Mouse (Mus musculus) layer of hippocampus, adult 2 months (tissue): ENCODE measurements at regions not wholly inside any gene's neighbourhood (a gene's known extent, or its start where the extent isn't known, plus 50 kb on each side); places are given as distances from the start of the nearest gene placed in this dataset.

Experiments
- DNase-seq, 2 experiments: peaks; one replicate each; pipeline ENCODE4 v3.0.0; 2022; ENCODE audit warnings: low spot score in 2 of 2
- H3K27ac ChIP-seq: fragments of 200-600 bp; 2 replicates; pipeline ENCODE4 v1.8.1; 2022
- H3K4me3 ChIP-seq: fragments of 200-600 bp; 2 replicates; pipeline ENCODE4 v1.8.1; 2022; ENCODE audit warnings: mild to moderate bottlenecking
- CTCF ChIP-seq: fragments of 200-600 bp; conservative IDR thresholded peaks from 2 replicates; pipeline ENCODE4 v1.8.1; 2022; ENCODE audit warnings: antibody characterized with exemption, mild to moderate bottlenecking, moderate library complexity

DNA sequence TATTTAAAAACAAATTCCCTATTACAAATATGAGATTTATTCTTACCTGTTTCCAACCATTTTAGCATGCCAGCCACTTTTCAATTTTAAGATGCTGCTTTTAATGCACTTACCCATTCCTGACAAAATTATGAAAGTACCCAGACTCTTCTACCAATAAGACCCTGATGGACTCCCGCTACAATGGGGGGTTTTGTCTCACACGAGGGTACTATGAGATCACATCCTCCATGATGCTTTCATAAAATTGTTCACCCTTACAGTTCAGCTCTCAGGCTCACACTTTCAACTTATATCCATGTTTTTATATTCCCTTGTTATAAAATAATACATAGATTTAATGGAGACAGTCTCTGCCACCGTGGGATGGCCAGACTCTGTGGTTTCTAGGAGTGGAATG lies 68.1 kb upstream of the Adamts18 start:
- no peak overlapping the region for H3K4me3 ChIP-seq
- no peak for DNase-seq
- TF ChIP-seq CTCF = no peak
- H3K27ac ChIP-seq = no peak overlapping the region

DNA sequence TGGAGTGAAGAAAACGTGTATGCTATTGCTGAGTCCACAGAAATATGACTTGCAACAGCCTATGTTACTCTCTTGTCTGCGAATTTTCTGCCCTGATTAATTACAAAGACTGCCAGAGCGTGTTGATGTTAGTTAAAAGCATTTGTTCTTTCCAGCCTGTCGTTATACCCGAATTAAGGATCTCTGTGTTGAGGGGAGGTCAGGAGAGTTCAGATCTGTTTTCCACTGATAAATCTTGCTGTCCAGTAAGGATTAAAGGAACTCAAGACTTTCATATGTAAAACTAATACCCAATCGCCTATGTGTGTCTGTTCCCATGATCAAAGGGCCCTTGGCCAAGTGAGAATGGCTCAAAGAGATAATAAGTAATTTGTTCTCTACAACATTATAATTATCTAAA lies 68.7 kb upstream of the Adamts18 start:
- Histone ChIP-seq H3K4me3 (no peak overlapping the region), H3K27ac (no peak overlapping the region)
- TF ChIP-seq CTCF = no peak
- no peak for DNase-seq

DNA sequence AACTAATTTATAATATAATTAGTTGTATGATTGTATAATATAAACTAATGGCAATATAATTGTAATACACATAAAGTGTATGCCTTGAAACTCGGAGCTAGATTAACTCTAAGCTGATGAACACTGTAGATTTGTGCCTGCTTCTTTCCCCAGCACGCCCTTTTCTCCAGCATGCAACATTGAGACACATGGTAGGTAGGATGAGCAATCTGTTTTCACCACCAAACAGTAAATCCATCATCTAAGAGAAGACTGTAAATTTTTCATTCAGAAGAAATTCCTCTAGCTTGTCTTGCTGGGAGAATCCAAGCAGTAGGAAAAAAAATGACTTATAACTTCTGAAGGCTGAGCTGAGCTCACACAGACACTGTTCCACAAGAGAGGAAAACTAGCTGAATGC lies 71.8 kb upstream of the Adamts18 start:
- peak; percentile 35 to 60 for DNase-seq
- Histone ChIP-seq H3K27ac (no peak overlapping the region), H3K4me3 (no peak overlapping the region)
- TF ChIP-seq CTCF = no peak

DNA sequence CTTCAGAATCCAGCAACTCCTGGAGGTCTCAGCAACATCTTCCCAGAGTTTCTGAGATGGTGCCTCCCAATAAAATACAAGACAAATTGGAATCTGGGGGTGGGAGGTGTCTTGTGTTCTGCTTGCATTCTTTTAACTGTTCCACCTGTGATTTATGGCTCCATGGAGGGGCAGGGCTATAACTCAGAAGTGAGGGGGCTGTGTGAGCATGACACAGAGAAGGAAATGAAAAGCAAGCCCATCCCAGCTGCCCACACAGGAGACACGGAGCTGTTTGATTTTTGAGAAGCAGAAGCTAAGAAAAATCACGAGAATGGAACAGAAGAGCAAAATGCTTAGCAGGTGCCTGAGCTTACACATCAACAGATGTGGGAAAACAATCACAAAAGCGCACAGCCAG lies 74.8 kb upstream of the Adamts18 start:
- no peak for TF ChIP-seq CTCF
- Histone ChIP-seq H3K4me3 (no peak overlapping the region), H3K27ac (no peak overlapping the region)
- DNase-seq = no peak

DNA sequence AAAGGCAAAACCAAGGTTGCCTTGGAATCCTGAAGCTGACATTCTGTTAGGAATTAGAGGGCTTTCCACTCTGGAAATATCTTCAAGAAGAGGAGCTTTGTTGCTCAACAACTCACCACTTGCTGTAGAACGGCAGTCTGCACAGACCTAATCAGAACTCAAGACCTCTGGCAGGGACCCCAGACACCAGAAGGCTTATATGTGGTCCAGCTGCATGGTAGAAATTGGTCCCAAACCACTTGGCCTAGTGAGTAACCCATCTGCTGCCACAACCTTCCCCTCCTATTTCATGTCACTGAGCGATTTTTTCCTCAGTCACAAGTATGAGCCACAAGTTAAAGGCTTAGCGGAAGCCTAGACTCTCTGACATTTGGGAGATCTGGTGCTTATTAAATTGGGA lies 105.2 kb upstream of the Adamts18 start:
- H3K4me3 ChIP-seq = no peak overlapping the region
- H3K27ac ChIP-seq = no peak overlapping the region
- no peak for TF ChIP-seq CTCF
- no peak for DNase-seq

DNA sequence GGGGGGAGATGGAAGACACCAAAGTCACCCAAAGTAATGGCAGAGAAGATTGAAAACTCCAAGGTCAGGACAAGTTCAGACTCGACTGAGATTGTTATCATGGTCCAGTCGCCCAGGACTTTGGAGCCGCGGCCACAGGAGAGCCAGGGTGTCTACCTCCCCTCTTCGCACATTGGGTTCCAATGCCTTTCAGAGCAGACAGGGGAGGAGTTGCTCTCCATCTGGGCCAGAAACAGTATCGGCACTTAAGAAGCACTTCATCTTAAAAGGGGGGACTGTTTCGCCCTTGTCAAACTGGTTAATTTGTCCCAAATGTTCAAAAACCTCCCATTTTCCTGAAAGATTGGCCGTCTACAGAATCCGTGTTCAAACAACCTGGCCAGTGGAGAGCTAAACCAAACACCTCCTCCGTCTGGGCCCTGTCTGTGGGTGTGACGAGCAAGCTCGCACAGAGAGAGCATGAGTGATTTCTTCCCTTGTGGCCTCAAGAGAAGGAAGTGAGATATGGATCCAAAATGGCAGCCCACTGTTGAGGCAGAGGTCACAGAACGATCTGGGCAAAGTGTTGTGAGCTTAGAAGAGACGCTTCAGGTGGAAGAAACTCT lies 108.0 kb upstream of the Adamts18 start:
- DNase-seq = no peak
- TF ChIP-seq CTCF = no peak

DNA sequence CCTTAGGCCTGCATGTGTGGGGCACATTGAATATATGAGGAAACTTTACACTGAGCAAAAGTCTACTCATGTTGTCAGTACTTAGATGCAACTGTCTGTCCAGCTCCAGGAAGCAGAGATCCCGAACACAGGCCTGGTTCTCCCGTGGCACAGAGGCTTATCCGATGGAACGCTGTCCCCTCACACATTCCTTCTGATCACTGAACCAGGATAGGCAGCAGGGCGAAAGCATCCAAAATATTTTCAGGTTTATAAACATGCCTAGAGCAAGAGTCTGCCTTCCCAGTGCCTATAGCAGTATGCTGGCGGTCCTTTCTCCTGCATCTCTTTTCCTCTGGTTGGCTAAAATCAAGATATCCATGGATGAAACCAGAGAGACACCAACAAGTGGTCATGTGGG lies 109.3 kb upstream of the Adamts18 start:
- TF ChIP-seq CTCF = no peak
- H3K27ac ChIP-seq = no peak overlapping the region
- DNase-seq = no peak
- H3K4me3 ChIP-seq = no peak overlapping the region

More for the DNA sequence above, 108.0 kb upstream of the Adamts18 start:
- Histone ChIP-seq H3K4me3 (no peak overlapping the region), H3K27ac (no peak overlapping the region)

DNA sequence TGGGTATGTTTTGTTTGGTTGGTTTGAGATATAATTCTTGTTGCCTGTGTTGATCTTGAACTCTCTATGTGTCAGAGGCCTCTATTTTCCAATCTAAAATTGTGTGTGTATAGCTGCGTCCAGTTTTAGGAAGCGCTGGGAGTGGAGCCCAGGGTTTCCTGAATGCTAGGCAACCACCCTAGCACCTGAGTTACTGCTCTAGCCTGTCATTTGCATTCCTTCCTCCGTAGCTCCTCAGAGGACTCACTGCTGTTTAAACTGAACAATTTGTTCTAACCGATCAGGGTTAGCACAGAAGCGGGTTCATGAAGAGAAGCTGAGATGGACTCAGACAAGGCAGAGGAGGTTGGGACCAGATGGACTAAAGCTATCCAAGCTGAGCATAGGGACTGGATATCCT lies 127.3 kb upstream of the Adamts18 start:
- H3K4me3 ChIP-seq = no peak overlapping the region
- no peak for TF ChIP-seq CTCF
- DNase-seq = no peak

DNA sequence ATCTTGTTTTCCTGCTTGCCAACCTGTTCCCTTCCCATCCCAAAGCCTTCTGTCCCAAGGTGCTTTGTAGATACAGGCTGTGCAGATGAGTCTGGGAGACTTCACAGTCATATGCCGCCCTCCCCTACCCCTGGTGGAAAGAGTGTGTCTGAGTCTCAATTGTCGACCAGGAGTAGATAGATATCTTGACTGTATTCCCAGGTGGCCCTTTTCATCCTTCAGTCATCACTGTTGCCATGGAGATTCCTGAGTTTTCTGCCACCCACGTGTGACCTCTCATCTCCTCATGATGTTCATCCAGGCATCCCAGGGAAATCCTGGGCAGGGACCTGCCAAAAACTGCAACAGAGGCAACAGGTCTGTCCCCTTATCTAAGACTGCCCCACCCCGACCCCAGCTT lies 128.1 kb upstream of the Adamts18 start:
- H3K4me3 ChIP-seq = no peak overlapping the region
- TF ChIP-seq CTCF = no peak
- no peak overlapping the region for H3K27ac ChIP-seq
- no peak for DNase-seq

More for the DNA sequence above, 127.3 kb upstream of the Adamts18 start:
- no peak overlapping the region for H3K27ac ChIP-seq

DNA sequence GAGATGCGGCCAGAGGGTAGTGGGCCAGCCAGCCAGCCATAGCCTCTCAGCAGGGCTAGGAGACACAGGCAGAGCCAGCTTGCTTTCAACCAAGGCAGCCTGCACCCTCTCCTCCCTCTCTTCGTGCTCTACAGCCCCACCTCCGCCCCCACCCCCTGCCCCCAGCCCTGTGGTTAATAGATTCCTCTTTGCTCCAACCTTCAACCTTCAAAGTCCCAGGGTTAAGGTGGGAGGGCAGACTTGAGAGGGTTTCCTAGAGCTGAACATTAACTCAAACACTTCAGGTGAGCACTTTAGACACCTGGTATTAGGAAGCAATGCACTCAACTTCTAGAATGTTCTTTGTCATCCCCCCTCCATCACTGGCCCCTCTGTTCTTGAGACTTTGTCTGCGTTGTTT lies 128.5 kb upstream of the Adamts18 start:
- H3K4me3 ChIP-seq = no peak overlapping the region
- no peak overlapping the region for H3K27ac ChIP-seq
- TF ChIP-seq CTCF = no peak
- no peak for DNase-seq

DNA sequence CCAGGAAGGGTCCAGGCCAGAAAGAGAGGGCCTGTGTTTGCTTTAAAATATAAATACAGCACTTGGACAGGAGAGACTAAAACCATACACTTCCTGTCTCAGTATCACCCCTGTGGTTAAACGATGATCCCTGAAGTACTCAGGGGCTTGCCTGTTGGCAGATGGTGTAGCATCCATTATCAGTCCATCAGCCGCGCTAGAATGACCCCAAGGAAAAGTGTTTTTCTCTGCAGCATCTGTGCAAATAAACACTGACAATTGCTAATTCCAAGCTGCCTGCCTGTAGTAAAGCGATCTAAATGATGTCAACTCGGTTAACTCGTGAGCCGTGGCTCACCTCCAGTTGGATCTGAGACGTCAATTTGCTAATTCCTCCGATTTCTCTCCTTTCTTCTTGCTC lies 130.4 kb upstream of the Adamts18 start:
- TF ChIP-seq CTCF = no peak
- DNase-seq = no peak
- Histone ChIP-seq H3K27ac (no peak overlapping the region), H3K4me3 (no peak overlapping the region)

DNA sequence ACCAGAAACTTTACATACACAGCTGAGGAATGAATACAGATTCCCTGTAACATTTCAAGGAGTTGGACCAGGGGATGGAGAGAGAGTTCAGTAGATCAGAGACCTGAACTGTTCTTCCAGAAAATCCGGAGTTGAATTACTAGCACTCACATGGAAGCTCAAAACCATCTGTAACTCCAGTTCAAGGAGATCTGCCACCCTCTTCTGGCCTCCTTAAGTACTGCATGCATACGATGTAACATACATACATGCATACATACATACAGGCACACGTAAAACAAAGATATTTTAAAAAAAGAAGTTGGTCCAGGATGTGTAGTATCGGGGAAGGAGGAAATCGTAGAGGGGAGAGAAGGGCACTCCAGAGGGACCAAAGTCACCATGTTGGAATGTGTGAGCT lies 131.3 kb upstream of the Adamts18 start:
- DNase-seq = no peak
- TF ChIP-seq CTCF = peak; percentile 63
- H3K27ac ChIP-seq = no peak overlapping the region
- H3K4me3 ChIP-seq = no peak overlapping the region

DNA sequence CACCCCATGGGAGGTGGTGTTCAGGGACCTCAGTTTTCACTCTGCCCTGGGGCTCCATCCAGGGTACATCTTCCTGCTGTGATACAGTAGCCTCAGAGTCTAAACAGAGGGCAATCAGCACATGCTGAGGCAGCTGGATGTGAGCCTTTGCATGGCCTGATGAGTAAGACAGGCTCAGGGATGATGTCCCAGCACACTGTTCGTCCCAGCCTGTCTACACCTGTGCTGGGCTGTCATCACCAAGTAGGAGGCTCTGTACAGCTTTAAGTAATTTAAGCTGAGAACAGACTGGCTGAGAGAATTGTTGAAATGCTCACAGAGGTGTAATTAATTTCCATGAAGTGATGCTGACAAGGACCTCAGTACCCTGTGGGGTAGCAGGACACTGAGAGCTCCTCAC lies 132.8 kb upstream of the Adamts18 start:
- DNase-seq = no peak
- Histone ChIP-seq H3K27ac (no peak overlapping the region), H3K4me3 (no peak overlapping the region)
- no peak for TF ChIP-seq CTCF

DNA sequence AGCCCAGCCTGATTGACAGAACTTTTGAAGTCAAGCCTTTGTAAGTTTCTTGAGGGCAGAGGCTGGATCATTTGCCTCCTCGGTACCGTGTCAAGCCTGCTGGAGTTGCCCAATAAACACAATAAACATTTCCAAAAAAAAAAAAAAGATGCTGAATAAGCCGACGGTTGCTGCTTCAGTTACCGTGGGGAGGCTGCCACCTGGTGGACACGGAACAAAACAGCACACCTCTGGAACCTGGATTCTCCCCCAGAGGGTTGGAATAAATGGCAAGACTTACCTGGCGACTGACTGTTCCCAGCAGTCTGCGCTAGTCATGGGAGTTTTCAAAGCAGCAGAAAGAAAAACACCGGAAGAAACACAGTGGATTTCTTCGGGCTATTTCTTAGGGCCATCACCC lies 136.3 kb upstream of the Adamts18 start:
- no peak overlapping the region for H3K27ac ChIP-seq
- peak; percentile 93 for TF ChIP-seq CTCF
- DNase-seq = peak; percentile 25 to 78

DNA sequence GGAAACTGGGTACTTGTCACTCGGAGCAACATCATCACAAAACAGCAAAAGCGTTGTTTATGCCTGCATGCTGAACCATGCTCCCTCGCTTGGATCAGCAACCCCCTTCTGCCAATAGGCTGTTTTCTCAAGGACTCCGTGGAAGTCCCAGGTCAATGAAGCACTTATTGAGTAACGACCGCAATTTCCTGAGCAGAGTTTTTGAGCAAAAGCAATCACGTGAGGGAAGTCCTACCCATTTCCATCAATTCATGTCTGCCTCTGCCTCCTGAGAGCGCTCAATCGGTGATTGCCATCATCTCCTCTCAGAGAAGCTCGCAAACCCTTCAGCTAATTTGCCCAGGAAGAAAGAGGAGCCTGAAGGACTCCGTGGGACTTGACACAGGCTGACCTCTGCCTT lies 136.9 kb upstream of the Adamts18 start:
- DNase-seq = no peak
- H3K27ac ChIP-seq = no peak overlapping the region
- no peak overlapping the region for H3K4me3 ChIP-seq
- no peak for TF ChIP-seq CTCF

More for the DNA sequence above, 136.3 kb upstream of the Adamts18 start:
- no peak overlapping the region for H3K4me3 ChIP-seq
